Mouse (Mus musculus) right cerebral cortex, adult 18-20 months (tissue): ENCODE data around the gene Pnliprp2.

Experiments
- DNase-seq: peaks from one replicate; pipeline ENCODE4 v3.0.0; 2022; ENCODE audit warnings: mixed read lengths

The Pnliprp2 gene

DNA sequence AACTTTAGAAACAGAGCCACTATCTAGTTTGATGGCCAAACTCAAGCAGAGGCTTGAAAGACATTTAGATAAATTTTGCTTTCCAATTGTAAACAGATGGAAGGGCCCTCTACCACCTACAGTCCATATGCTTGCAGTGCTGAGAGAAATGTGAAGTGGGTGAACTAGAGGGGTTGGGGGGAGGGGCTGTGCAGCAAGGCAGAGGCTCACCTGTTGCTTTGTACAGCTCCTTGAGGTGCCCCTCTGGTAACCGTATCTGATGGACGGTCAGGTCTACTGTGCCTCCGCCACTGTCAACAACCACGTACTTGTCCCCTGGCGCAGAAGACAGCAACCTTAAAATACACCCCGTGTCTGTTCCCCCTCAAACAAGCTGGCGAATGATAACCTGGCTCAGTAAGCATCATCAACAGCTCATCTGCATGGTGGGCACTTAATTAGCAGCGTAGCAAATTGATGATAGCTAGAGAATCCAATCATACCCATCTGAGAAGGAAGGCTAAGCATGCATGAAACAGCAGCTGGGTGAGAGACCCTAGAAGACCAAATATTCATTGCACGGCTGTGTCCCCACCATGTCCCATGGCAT, 45.8 kb downstream of the Pnliprp2 start:
- DNase-seq: peak; percentile 62

DNA sequence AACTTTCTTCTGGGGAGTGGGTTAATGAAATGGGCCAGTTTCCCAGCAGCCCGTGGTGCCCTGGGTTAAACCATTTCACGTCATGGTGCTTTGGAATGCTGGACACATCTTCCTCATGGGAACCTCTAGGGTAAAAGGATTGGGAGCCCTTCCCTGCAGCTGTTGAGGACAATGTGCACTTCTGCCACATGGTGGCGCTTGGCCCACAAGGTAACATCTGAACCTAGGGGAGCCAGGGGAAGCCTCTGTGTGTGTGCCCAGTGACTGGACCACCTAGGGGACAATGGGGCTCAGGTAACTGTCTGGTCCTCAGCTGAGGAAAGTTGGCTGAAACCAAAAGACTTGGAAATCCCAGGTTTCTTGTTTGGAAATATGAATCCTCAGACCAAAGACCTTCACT, 46.8 kb downstream of the Pnliprp2 start:
- DNase-seq: peak; percentile 67

DNA sequence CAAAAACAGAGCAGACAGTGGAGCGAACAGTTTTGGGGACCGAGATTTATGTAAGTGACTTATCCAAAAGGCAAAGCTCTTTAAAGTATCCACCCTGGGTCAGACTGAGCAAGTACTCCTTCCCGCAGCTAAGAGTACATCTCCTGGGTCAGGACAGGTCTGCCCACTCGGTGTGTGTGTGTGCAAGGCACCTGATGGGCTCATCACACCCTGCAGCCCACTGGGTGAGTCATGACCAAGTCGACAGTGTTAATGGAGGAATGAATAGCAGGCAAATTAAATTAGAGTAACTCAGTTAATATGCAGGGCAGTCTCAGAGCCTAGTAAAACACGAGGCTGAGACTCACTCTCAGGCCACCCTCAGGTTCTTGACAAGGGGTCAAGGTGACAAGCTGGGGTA, 49.3 kb downstream of the Pnliprp2 start:
- no peak for DNase-seq

DNA sequence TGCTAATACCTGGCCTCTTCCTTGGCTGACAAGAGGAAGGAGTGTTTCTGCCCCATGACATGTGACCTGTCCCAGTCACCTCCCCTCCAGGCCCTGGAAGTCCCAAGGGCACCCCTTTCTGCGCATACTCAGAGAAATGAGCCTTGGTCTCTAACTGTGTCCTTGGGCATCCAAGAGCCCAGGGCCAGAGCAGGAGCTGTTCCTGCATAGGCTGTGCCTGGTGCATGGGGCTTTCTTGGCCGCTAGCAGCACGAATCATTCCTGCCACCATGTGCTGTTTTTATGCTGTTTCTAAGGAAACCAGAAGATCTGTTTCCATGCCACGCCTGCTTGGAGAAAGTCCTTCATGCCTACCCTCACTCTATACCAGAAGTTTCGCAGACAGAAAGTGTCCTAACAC, 51.0 kb downstream of the Pnliprp2 start:
- no peak for DNase-seq

DNA sequence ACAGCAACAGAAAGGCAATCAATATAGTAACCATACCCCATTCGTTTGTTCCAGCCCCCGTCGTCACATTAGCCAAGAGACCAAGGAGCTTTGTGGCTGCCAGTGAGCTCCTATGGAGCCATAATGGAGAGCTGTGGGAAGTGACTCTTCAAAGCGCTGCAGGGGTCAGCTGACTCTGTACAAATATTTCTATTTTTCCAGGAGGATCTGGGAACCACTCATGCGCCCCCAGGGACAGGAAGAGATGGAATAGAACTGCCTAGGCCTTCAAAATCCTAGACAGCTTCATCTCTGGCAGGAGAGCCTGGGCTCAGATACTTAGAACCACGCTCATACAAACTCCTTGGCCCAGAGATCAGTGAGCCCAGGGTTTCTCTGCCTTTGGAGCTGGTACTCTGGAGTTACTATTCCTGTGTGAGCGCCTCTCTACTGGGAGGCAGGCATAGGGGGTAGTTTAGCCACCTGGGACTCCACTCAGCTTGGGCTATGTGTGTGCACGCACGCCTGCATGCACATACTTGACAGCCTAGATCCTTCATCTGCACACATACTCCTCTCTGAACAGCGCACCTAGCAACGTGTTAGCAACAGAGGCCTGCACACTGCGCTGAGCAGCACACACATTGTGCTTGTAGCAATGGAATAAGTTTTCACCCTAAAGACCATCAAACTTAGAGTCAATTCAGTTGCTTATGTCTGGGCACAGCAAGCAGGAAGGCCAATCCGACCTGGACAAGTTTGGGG, 55.8 kb downstream of the Pnliprp2 start:
- no peak for DNase-seq

DNA sequence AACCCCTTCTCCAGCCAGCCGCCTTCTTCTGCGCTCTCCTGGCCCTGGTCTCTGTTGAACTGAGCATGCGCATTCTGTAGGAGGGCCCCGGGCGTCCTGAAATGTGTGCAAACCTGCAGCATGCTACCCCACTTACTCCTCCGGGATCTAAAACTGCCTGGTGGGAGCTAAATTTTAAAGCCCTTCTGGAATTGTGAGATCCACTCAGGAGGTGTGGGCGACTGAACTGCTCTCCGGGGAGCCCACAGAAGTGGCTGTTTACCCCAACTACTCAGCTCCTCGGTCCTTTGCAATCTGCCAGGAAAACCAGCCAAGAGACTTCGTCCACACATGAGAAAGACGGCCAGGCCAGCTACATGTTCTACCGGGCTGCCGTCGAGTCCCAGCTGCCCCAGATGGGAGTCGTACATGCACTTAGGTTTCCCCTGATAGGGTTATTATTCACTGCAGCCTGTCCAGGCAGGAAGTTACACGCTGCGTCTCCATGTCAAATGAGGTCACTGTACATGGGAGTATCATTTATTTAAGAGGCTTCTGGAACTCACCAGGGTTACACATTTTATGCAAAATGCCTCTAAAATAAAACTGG, 57.0 kb downstream of the Pnliprp2 start:
- peak; percentile 90 for DNase-seq

DNA sequence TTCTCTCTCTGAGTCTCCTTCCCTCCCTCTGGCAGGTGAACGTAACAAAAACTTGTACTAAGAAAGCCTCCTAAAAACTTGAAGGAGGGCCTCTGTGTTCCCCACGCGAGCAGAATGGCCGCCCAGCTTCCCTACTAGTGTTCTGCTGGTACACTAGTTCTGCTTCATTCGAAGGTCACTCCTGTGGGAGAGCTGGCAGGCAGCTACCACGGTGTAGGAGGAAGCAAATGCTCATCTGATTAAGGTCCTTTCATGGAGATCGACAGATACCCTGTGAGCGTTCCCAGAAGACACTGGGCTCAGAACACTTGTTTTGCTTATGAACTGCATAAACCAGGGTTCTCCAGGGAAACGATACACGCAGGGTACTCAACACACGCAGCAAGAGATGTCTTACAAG, 57.9 kb downstream of the Pnliprp2 start:
- DNase-seq: no peak

DNA sequence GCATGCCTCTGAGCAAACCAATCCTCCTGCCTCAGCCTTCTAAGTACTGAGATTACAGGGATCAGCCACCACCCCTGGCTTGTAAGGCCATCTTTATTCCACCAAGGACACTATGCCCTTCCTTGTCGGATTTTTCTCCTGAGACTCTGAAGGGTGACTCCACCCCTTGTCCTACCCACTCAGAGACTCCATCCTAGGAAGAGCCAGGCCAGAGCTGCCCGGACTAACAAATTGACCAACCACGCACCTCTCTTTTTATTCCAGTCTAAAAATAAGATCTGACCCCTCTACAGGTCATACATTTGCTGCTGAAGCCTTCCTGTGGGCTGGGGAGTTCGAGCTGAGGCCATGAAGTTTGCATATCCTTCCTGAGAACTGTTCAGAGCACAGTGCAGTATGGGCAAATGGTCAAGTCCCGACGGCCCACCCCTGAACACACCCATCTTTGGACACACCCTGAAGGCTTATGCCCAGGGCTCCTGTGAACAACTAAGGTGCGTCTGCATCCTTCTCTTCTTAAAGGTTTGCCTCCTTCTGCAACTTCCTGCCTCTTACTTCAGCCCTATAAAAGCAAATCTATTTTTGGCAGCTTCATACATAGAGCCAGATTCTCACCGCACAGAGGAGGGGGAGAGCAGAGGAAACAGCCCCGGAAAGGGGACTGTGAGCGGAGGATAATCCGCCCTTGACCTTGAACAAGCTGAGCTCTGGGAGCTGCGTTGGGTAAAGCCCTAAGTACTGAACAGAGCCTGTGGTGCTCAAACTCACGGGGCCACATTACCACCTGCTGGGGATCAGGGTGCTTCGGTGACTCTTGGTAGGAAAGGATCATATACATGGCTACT, 59.3 kb downstream of the Pnliprp2 start:
- no peak for DNase-seq

DNA sequence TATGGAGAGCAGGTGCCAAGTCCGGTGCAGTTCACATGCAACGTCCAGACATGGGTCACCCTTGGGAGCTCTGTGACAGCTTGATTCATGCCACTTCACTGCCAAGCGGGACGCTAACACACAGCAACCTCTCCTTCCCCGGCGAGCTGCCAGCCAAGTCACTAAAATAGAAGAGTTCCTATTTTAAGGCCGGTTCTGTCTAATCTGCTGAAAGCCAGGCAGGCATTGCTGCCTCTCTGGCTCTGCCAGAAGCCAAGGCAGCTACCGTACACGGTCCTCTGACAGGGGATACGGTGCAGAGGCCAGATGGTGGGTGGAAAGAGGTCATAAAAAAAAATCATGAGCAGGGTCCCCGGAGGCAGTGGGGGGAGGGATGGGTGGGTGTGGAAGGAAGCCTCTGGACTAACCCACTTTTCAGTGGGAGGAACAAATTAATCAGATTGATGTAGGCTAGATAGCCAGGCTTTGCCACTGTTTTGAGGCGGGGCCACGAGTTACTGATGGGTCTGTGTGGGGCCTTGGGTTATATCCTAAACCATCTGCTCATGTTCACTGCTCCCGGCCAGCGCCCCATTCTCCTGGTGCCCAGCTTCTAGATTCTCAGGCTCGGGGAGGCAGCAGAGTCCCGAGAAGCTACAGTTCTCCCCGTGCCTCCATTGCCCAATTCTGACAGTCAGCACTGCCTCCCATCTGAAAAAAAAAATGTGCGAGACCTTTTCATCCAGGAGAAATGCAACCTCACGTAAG, 63.1 kb downstream of the Pnliprp2 start:
- DNase-seq: peak; percentile 84

DNA sequence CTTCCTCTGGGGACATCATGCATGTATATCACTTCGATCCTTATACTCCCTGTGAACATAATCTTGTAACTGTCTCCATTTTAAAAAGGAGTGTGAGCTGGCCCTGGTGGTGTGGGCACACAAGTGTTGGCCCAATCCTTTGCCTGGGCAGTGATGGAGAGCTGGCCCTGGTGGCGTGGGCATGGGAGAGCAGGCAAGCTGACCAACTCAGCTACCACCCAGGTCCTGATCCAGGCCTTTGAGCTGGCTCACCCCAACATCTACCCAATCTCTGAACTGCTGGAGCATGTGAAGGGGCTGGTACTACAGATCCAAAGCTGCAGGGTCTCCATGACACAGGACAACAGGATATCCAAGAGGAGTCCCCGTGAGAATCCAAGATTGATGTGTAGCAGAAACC, 63.8 kb downstream of the Pnliprp2 start:
- no peak for DNase-seq

DNA sequence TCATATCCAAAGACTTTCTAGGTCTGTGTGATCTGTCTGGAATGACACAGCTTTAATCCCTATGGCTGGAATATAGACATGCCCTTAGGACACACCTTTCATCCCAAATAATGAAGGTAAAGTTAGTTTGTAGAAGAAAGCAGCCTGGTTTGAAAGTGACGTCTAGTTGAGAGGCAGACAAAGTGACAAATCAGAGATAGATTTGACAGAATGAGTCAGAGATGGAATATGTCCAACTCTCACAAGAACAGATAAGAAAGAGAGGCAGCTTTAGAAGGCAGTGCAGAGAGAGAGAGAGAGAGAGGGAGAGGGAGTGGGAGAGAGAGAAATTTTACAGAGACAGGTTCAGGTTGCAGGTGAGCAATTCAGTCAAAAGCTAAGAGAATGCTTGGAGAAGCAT, 64.8 kb downstream of the Pnliprp2 start:
- DNase-seq: no peak
